Mouse (Mus musculus): ENCODE measurements around the gene Ccdc149.

Gene Ccdc149

DNA sequence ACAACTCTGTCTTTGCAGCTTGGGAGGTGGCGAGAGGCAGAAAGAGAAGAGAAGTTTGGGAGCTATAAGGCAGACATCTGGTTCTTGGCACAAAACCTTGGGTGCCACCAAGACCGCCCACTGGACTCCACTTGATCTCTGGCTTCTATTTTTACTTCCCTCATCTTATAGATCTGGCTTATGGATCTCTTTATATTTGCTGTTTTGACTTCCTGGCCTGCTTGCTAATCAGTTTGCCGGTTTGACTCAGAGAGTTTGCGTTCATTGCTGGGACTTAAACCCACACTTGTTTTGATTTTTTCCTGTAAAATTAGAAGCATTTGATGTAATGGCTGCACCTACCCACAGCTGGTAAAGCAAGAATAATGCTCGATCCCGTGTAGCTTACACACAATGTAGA lies 100.4 kb downstream of the Ccdc149 start:
- no peak for DNase-seq (ENCODE audit: low spot score in 2 of 2)

DNA sequence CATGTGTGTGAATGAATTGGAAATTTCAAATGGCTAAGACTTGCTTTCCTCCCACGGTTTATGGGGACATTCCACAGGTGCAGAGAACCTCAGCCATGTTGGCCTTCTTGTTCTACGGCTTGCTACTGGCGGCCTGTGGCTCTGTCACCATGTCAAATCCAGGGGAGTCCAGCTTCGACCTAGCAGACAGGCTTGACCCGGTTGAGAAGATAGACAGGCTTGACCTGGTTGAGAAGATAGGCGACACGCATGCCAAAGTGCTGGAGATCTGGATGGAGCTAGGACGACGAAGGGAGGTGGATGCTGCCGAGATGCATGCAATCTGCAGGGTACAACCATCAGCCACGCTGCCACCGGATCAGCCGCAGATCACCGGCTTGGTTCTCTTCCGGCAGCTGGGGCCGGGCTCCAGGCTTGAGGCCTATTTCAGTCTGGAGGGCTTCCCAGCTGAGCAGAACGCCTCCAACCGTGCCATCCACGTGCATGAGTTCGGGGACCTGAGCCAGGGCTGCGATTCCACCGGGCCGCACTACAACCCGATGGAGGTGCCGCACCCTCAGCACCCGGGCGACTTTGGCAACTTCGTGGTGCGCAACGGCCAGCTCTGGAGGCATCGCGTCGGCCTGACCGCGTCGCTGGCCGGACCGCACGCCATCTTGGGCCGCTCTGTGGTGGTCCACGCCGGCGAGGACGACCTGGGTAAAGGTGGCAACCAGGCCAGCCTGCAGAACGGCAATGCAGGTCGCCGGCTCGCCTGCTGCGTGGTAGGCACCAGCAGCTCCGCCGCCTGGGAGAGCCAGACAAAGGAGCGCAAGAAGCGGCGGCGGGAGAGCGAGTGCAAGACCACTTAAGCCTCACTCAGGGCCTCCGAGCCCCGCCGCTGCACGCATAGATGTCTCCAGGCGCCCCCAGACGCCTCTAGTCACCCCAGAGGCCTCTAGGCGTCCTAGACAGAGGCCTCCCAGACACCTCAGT lies 103.2 kb downstream of the Ccdc149 start:
- DNase-seq (ENCODE audit: low spot score in 2 of 2), result no peak

DNA sequence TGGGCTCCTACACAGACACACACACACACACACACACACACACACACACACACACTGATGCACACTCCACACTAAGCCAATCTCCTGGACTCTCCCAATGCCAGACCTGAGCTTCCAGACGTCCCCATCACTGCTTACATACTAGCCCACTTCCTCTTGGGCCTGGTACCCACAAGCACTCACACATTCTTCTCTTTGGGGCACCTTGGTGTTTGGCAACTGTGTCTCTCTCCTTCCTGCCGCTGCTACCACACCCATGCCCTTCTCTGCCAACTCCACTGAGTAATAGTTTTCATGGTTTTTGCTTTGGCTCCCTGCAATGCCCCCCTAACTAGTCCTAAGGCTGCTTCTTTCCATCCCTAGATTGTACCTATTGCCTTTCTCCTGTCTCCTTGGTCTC lies 104.7 kb downstream of the Ccdc149 start:
- no peak for DNase-seq (ENCODE audit: low spot score in 2 of 2)

DNA sequence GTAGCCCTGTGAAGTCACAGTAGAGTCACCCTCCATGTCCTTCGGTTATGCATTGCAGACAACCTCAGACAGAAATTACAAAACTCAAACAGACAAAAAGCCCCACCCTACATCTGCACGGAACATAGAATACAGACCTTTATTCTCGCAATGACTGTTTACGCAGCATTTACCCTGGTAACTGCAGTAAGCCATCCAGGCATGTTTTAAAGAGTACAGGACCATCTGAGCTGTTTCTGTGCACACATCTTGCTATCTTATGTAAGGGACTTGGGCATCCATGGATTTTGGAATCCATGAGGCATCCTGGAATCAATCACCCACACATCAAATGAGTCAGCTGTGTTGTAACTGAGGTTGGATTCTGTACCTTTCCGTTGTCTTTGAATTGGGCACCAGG lies 105.4 kb downstream of the Ccdc149 start:
- DNase-seq (ENCODE audit: low spot score in 2 of 2), result no peak

DNA sequence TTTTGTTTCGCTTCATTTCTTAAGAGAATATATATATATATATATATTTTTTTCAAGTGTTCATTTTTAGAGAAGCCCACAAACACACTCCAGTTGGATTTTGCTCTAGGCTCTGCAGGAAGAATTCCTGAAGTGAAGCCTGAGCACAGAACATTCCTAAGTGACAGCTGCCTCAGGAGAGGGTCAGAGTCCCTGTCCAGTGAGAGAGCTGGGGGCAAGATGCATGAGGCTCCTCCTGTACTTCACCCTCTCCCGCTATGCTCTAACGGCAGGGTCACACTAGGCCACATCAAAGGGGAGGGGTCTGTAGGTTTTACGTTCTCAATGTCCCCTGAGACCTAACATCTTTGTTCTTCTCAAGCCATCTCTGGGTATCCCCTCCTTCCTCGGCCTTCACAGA lies 106.8 kb downstream of the Ccdc149 start:
- no peak for DNase-seq (ENCODE audit: low spot score in 2 of 2)

DNA sequence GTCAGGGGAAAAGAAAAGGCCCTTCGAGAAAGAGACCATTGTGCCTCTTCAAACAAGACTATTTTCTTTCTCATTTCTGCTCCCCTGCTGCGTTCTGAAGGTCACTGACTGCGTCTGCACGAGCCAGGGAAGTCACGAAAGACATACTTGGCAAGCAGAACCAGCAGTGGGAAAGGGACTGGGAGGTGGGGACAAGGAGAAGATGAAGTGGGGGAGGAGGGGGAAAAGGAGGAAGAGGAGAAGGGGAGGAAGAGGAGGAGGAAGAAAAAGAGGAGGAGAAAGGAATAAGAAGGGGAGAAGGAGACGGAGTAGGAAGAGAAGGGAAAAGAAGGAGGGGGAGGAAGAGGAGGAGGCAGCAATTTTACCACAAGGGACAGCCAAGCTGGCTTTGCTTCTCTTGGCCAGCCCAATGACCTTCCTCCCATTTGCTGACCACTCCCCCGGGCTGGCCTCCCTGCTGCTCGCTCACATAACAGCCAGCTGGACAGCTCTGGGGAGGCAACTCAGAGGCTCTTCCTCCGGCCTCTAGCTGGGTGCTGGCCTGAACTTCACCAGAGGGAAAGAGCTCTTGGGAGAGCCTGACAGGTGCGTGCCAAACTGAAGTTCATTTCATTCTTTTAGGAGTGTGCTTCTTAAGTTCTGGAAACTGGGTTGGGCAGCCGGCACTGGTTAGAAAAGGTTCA lies 107.7 kb downstream of the Ccdc149 start, which contains the start of gene Sod3:
Sod3 (plus strand) TSS at position 324 of the 683 bp plus-strand sequence.
- no peak for DNase-seq (ENCODE audit: low spot score in 2 of 2)

DNA sequence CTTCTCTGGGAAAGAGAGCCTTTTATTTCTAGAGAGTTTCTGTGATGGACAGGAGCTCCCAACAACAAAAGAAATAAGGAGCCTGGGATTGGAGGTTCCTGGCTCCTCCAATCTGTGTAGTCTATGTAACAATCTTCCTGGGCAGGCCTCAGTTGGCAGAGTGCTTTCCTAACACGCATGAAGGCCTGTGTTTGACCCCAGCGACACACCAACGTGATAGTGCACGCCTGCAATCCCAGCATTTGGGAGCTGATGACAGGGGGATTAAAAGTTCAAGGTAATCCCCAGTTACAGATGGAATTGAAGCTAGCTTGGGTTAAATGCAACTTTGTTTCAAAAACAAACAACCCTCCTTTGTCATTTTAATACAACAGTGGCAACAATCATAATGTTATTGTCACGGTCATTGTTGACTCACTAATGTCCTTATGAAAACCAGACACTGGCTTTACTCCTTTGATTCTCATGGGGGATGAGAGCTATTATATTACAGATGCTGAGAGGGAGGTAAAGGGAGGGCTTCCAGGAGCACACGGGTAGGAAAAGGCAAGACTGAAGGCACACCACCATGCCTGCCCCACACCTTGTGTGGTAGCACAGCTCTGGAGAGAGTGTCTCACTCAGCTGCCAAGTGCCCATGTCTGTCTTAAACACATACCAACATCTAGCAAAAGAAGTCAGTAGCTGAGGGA lies 108.4 kb downstream of the Ccdc149 start:
- DNase-seq (ENCODE audit: low spot score in 2 of 2), result no peak

DNA sequence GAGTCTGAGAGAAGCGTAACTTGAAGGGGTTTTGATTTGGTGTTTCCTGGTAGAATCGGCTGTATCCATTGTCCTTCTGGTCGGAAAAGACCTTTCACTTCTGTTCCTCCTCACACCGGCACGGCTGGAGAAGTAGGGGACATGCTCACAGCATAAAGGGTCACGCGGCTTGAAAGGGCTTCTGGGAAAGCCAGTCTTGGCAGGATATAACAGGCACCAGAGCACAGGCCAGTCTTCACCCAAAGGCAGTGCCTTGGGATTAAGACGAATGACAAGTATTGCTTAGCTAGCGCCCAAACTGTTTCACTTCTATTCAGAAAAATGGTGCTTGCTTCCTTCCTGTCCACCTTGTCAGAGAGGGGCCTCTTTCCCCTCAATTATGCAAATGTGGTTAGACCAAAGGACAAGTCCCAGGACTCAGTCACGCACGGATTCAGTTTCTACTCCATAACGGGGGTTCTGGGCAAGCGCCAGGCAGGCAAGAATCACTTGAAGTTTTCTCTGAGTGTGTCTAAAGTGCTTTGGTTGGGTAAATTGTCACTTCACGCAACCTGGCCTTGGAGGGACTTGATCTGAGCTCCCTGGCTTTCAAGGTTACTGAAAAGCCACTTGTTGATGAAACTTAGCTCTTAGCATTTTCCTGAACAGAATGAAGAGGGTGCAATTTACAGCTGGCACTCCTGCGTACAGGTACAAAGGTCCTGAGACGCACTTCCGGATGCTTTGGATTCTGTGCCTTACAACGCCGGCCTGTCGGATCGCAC lies 110.9 kb downstream of the Ccdc149 start:
- no peak for DNase-seq (ENCODE audit: low spot score in 2 of 2)

DNA sequence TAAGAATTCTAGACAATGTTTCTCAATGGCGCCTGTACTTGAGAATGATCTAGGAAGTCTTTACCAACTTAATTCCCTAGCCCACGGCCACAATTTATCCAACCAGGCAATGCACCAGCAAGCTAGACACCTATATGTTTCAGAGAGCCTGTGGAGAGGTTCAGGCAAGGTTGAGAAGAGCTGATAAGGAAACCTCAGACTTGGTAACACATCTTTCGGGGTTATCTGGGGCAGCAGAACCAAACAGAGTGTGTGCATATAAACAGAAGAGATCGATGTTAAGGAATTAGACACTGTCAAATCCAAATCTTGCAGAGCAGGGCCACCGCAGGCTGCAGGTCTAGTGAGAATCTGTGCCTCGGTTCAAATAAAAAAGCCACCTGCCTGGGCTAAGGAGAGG lies 113.2 kb downstream of the Ccdc149 start:
- DNase-seq (ENCODE audit: low spot score in 2 of 2), result no peak

DNA sequence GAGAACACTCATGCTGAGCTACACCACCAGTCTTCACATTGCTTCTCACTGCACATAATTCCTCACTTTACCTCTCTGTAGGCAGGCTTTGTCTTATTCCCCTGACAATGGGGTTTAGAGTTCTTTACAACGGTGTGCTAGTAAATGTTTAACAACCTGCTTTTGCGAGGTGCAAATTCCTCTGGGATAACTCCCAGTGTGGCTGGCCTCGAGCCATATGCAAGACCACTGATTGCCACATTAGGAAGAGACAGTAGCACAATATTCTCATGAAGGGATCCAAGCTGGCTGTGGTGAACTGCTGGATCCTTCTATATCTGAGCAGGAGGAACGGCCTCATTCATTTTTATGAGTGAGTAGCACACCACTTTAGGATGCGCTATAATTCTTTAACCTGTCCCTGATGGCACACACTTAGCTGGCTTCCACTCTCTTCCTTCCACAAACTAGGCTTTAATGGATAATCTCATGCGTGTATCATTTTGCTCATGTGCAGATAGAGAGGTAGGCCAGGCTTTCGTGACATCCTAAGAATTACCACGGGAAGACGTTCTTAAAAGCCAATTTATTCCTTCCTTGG lies 114.1 kb downstream of the Ccdc149 start:
- DNase-seq (ENCODE audit: low spot score in 2 of 2), result no peak

DNA sequence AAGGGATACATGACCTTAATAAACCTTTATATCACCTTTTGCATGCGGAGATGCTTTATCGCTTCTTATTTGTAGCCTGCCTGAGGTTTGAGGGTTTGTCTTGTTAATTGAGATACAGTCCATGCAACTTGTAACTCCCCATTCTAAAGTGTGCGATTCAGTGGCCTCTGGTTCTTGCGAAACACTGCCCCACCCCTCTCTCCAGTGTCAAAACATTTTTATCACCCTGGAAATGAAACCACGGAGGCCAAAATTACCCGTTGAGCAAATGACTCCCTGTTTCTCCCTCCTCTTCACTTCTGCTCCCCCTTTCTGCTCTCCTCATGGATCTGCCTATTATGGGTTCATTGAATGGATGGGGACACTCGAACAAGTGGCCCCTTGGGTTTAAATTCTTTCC lies 115.7 kb downstream of the Ccdc149 start:
- DNase-seq (ENCODE audit: low spot score in 2 of 2), result no peak

DNA sequence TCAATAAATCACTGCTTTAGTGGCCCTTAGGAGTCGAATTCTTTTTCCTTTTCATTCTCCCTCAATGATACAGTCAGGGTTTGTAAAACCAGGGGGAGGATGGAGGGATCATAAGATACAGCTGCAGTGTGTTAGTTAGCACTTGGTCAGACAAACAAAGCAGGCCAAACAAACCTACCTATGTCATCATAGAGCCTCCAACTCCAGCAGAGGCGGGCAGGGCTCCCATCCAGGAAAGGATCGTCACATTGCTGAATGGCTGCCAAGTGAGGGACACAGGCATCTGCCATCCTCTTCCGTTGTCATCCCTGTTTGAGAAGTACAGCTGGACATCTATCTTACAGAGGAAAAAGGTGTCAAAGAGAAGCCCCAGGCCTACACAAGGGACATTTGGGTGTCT lies 116.9 kb downstream of the Ccdc149 start:
- DNase-seq (ENCODE audit: low spot score in 2 of 2), result no peak

DNA sequence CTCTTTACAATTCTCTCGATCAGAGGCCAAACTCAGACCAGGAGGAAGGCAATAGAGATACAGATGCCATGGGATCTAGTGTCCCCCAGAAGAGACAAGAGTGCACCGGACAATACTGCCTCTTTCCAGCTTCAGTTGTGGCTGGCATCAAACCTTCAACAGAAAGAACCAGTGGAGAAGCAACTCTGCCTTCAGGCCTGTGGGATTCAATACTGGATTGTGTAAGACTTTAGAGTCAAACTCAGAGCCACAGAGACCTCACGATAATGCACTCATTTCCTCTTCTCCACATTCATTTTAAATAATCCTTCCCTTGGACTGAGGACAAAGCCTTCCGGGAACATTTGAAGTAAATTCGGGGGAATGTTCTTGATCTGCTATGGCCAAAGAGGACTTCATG lies 118.6 kb downstream of the Ccdc149 start:
- DNase-seq (ENCODE audit: low spot score in 2 of 2), result no peak

DNA sequence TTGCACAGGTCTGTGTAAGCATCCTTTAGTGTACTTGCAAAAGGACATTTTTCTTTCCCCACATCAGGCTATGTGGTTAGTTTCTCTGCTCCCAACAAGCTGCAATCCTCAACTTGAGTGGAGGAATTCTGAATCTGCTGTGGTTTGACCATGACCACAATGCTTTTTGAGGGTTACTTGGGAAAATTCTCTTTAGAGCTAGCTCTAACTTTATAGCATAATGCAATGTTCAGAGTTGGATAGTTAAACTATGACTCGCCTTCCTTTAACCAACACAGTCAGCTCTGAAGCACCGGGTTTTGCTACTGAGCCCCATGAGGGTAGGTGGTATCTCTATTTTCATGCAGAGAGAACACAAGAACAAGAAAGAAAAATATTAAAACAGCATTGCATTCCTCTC lies 119.8 kb downstream of the Ccdc149 start:
- no peak for DNase-seq (ENCODE audit: low spot score in 2 of 2)

DNA sequence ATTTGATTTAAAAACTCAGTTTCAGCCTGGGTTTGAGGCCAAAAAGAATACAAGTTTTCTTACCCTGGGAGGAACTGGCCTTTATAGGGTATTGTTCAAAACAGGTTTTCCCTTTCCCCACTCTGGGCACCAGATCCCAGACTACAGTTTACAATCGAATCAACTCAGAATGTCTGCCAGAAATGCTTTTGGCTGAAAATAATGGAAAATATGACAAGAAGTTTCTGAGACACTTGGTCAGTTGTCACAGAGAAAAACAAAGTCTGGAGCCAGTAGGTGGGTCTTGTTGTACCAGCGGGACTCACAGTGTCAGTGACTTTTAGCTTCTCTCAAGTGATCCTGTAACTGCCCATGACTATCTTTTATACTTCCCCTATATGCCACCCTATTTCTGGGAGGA lies 120.9 kb downstream of the Ccdc149 start:
- DNase-seq (ENCODE audit: low spot score in 2 of 2), result no peak

DNA sequence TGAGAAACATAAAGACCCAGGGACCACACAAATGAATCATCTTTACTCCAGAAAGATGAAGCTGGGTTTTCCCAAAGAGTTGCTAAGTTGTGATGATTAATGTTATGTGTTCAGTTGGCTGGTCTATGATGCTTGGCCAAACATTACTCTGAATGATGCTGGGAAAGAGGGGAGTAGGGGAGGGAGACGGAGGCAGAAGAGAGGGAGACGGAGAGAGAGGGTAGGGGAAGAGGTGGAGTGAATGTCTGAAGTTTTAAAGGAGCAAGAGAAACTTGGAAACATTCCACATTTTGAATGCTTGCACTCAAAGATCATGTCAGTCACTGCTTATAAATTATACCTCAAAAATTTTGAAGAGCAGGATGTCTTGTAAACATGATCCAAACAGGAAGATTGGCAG lies 124.4 kb downstream of the Ccdc149 start:
- no peak for DNase-seq (ENCODE audit: low spot score in 2 of 2)

DNA sequence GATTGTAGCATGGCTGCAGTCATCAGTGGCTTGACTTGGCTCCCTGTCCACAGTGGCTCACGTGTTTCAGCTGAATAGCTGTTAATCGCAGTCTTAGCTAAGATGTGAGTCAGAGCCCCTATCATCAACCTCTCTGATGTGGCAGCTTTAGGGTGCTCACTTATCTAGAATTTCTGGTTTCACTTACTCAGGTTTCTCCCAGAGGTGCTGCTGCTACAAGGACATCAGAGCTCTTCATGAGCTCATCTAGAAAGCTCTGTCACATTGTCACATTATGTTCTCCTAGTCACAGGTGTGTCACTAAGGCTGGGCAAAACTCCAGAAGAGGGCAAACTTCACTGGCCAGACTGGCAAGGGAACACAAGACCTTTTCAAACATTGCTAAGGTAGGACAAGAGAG lies 132.2 kb downstream of the Ccdc149 start:
- DNase-seq (ENCODE audit: low spot score in 2 of 2), result no peak

DNA sequence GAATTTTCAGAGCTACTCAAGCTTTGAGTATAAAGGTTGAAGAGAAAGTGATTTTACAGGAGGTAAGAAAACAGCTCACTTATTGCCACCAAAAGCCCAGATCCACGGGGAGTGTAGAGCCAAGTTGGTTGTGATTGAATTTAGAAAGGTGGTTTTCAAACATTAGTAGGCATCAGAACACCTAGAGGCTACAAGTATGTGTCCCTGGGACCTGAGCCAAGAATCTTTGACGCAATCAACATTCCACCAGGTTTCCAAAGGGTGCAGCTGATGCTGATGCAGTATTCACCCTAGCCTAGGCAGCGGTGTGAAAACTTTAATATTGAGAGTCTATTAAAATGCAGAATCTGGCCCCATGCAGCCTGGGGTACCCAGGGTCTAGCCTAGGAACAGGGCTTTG lies 135.7 kb downstream of the Ccdc149 start:
- DNase-seq (ENCODE audit: low spot score in 2 of 2), result no peak

DNA sequence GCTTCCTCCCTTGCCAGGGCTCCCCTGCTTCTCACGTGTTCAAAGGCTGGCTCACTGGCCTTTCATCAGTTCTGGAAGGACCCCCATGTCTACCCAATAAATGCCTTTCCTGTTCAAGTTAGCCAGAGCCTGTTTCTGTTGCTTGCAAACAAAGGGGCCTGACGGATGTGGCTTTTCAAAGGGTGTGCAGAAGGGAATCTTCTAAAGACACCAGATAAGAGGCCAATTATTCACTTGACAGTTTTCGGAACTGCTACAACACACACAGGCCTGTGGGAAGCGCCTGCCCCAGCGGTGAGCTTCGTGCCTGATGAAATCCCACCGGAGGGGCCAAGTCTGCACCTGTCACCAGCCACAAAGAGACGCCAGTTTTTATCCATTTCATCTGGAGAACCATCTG lies 139.2 kb downstream of the Ccdc149 start:
- no peak for DNase-seq (ENCODE audit: low spot score in 2 of 2)

All from frontal cortex, postnatal 25 days (tissue).